Mouse (Mus musculus) spleen, adult 18-20 months (tissue): ENCODE results near the gene Rnf224.
"Not testable (repeated sequence)": the region's sequence is repeated elsewhere in the genome, so short reads cannot be mapped to it uniquely, and the experiment has no call there.

Experiments
- DNase-seq, 2 experiments: peaks; one replicate each; pipeline ENCODE4 v3.0.0; 2022; ENCODE audit warnings: mixed read lengths in 2 of 2

The Rnf224 gene

DNA sequence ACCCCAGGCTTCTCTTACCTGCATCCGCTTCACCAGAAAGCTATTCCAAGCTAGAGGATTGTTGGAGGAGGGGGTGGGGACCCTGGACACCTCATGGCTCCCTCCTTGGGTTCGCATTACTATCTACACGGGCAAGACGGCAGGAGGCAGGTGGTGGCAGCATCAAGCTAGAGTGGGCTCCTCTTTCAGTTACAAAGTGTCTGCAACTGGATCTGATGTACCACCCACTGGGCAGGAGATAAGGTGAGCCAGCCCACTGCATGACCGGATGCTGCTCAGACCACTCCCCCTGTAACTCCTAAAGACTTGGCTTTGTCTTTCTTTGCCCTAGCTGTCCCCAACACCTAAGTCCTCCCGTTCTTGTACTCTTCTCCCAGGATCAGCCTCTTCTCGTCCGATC, at the start of gene Rnf224:
Gene Rnf224, minus strand, starts transcription at position 174 of the 400 bp plus-strand sequence.
- no peak for DNase-seq

GRCm38 (mm10) chr2:25286314-25286713, 49.7 kb upstream of the Rnf224 start:
- DNase-seq = no peak

- no peak for DNase-seq
Observed at GRCm38 (mm10) chr2:25285551-25285950, 49.0 kb upstream of the Rnf224 start.

DNA sequence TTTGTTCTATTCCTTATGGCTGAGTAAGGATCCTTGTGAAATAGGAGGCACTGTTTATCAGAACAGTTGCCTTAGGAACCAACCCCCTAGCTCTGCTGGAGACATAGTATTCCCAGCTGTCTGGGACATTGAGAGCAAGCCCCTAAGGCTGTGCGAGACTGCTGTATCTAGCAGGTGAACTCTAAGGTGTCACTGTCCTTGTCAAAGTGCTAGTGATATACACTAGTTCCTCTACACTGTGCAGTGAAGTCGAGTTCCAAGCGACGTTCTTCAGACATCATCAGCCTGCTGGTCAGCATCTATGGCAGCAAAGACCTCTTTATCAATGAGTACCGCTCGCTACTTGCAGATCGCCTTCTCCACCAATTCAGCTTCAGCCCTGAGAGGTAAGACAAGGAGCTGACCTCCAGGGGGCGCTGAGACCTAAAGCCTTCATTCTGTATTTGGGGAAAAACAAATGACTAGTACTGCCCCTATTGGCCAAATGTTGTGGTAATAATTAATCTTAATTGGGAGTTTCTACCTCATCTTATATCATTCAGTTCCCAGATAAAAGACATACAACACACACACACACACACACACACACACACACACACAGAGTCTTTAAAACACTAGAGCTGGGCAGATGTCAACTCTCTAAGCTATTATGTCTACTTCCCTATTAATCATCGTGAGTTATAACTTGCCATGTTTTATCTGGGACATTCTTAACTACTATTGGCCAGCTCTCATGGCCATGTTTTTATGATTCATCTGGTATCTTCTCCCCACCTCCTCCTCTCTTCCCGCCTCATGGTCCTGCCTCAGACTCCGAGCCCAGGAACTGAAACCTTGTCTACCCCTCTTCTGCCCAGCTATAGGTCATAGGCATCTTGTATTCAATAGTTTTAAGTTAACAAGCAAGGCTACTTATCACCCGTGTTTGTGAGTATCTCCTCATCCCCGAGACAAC, 42.6 kb upstream of the Rnf224 start:
- DNase-seq = peak; percentile 59 to 81

- no peak for DNase-seq
Observed at GRCm38 (mm10) chr2:25273010-25273409, 36.4 kb upstream of the Rnf224 start.

DNA sequence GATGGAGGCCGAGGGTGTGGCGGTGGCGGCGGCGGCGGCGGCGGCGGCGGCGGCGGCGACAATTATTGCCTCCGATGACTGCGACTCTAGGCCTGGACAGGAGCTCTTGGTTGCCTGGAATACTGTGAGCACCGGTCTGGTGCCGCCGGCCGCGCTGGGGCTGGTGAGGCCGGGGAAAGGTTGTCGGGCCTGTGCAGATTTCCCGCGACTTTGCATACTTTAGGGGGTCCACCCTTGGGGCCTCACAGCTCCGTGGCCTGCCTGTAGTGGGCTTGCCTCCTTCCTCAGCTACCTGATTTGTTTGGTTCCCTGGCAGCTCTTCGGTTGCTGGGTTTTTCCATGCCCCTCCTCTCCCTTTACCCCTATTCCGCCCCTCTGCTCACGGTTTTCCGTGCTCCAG, 35.9 kb upstream of the Rnf224 start:
- no peak for DNase-seq

DNA sequence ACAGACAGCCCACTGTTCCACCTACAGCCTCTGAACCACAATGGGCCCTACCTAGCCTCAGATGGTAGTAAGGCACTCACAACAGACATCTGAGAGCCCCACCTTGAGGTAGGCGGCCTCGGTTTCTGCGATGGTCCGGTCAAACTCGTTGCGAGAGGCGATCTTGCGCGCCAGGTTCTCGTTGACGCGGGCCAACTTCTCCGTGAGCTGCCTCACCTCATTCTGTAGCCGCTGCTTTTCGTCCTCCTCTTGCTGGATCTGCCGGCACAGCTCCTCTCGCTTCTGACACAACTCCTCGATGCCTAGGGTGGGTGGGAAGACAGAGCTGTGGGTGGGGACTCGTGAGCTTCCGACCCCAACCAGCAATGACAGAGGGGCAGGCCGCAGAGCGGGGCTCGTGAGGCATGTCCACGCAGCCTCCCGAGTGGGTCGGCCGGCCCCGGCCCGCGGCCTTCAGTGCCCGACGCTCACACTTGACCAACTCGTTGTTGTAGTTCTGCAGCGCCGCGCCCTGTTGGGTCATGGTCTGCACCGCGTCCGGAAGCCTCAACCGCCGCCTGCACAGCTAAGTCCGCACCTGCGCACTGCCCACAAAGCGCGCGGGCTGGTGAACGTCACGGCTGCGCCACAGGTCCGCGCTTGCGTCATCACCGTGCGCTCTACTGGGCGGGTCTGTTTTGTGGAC, 35.4 kb upstream of the Rnf224 start, which contains the start of the genes Ssna1 and Anapc2:
Gene Ssna1, minus strand, starts transcription at position 612 of the 685 bp plus-strand sequence.
Gene Anapc2, plus strand, starts transcription at position 652 of the 685 bp plus-strand sequence.
- peak; percentile 95 to 98 for DNase-seq

DNA sequence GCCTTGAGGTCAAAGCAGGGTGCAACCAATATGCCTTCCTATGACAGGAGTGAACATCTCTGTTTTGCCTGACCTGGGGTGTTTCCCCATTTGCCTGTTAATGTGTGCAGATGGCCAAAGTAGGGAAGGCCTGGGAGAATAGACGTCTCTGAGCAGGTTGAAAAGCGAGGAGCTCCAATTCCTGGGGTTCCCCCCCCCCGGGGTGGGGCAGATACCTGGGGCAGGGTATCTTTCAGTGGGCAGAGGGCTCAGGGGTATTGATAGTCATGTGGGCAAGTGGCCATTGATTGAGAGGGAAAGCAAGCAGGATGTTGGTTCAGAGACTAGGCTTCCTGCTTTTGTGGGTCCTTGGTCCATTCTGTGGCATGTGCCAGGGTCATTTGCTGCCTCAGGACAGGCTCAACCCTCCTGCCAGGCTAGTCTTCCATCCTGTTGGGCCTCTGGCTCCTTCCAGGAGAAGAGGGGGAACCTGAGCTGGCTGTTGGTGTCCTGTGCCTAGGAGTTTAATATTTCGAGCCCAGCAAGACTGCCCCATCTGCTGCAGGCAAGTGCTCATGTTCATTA, 31.2 kb upstream of the Rnf224 start:
- DNase-seq = no peak

GRCm38 (mm10) chr2:25267241-25267640, 30.7 kb upstream of the Rnf224 start:
- DNase-seq = no peak

DNA sequence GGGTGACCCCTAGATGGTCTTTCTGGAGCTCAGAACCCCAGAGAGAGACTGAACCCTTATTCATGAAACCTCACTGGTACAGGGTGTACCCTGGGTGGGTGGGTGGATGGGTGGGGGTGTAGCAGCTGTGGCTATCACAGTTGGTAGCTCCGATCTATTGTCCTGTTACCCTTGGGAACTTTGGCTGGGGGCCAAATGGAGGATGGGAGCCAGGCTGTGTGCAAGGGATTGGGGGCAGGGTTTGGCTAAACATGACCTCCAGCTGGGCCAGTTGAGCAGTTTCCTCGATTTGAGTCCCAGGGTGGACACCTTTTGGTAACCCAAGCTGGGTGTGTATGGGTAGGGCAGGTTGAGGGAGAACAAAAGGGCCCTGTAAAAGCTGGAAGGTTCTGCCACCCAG, 30.1 kb upstream of the Rnf224 start:
- no peak for DNase-seq

DNA sequence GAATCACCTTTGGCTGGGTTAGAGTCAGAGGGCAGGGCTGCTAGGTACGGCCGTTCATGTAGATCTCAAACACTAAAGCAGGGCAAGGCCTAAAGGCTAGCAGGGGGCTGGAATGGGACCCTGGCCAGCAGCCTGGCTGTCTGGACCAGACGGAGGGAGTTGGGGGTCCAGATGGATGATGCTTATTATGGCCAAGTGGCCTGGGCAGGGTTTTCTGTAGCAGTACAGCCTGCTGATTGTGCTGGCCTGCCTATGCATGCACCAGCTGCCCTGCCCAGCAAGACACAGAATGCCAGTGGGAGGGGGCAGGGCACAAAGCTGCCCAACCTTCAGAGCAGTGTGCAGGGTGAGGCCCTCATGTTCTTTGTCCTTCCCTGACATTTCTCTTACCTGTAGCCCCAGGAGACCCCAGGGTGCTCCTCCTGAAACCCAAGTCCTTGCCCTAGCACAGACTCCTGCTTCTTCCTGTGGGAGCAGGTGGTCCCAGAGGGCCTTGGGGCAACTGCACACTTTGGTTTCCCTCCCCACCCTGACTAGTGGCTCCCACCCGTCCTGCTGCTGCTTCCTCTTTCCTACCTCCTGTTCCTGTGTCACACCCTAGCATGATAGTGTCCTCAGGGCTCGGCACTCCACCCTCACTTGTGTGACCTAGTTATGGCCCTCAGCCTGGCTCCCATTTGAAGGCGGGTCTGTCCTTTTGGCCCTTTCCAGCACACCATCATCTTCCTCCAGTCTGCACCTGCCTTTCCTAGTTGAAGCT, 29.5 kb upstream of the Rnf224 start:
- DNase-seq = no peak

DNA sequence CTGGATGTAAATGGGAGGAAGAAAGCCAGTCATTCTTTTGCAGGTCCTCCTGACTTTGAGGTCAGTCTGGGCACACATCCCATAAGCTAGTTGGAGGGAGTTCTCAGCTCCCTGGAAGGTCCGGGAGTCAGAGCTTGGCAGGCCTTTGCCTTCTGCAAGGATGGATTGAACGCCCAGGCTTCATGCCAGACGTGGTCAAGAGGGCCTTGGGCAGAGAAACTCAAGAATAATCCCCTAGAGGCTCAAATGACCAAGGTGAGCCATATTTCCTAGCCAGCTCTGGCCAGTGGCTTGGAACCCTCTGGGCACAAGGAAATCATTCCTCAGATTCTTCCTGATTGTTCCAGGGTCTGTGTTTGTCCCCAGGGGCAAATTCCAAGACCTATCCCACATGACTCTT, 28.3 kb upstream of the Rnf224 start:
- DNase-seq = no peak

DNA sequence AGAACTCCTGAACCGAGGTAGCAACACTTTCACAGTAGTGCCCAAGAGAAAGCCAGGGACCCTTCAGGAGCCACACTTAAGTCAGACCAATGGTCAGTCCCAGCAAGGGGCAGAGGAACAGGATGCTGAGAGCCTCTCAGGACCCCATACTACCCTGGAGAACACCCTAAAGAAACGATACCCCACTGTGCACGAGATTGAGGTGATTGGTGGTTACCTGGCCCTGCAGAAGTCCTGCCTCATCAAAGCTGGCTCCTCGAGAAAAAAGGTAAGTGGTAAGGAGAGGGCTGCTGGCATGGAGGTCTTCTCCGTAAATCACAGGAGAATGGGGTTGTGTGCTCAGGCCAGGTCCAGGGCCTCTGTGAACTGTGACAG, 27.7 kb upstream of the Rnf224 start:
- no peak for DNase-seq

GRCm38 (mm10) chr2:25263623-25264285, 27.2 kb upstream of the Rnf224 start:
- DNase-seq = no peak

- peak; percentile 43 to 56 for DNase-seq
Observed at GRCm38 (mm10) chr2:25262795-25263622, 26.4 kb upstream of the Rnf224 start.

DNA sequence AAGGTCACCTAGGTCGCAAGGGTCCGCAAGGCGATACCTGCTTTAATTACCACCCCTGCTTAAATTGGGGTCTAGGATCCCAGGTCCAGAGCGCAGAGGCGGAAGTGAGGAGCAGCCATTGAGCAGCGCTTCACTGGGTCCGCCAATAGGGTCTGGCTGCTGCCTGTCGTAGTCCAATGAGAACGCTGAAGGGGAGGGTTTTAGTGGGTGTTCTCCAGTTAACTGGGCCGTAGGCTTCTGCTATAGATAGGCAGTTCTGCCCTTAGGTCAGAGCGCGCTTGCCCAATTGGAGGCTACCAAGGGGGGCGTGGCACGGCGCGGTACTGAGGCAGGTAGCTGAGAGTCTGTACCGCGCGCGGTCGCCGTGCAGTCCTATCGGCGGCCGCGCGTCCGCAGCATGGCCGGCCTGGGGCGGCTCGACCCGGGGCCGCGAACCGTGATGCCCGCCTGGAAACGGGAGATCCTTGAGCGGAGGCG, 25.7 kb upstream of the Rnf224 start, which contains the start of gene Tprn:
Gene Tprn, plus strand, starts transcription at position 328 of the 477 bp plus-strand sequence.
- DNase-seq = peak; percentile 91

DNA sequence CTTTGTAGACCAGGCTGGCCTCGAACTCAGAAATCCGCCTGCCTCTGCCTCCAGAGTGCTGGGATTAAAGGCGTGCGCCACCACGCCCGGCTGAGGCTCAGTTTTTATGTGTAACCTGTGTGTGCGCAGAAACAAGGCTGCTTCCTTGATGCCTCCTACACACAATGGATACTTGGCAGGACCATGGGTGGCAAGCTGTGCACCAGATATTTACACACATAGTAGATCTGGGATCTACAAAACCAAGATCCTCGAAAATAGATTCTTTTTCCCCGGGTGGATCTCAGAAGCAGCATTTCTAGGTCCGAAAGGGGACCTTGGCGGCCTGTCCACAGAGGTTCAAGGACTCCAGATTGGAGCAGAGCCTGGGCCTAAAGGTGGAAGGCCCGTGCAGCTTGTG, 25.3 kb upstream of the Rnf224 start:
- DNase-seq = no peak

- no peak for DNase-seq
Observed at GRCm38 (mm10) chr2:25258887-25259286, 22.3 kb upstream of the Rnf224 start.

- DNase-seq = not testable (repeated sequence)
Observed at GRCm38 (mm10) chr2:25257250-25257649, 20.7 kb upstream of the Rnf224 start.

DNA sequence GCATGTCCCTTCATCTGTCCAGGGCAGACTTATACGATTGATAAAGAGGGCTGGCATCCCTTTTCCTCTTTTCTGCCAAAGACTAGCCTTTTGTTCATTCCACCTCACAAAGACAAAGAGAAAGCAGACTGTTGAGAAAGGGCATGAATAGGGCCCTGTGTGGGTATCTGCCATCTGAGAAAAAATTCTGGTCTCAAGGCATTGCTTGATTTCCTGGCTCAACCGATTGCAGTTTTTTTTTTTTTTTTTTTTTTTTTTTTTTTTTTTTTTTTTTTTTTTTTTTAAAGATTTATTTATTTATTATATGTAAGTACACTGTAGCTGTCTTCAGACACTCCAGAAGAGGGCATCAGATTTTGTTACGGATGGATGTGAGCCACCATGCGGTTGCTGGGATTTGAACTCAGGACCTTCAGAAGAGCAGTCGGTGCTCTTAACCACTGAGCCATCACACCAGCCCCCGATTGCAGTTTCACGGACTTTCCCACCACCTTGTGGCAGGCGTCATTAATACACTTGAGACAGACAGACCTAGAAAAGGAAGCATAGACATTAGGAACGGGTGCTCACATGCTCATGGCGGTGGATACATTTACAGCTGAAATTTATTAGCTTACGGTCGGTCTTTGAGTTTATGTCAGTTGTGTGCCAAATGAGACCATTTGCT, 20.0 kb upstream of the Rnf224 start:
- DNase-seq = peak in 1 of 2 experiments; percentile 59
